Mouse (Mus musculus) bone marrow macrophage, adult 2 months (primary cell): Measurements from ENCODE around the gene Hck.

ENCODE experiments used
- CTCF ChIP-seq: IDR thresholded peaks from 2 replicates; pipeline ENCODE4 v1.5.1; 2012; ENCODE audit warnings: low read depth, mild to moderate bottlenecking, low read length, moderate library complexity
- POLR2A ChIP-seq: IDR thresholded peaks from 2 replicates; pipeline ENCODE4 v1.6.1; 2012; ENCODE audit warnings: mild to moderate bottlenecking, low read depth, low read length, borderline replicate concordance

DNA sequence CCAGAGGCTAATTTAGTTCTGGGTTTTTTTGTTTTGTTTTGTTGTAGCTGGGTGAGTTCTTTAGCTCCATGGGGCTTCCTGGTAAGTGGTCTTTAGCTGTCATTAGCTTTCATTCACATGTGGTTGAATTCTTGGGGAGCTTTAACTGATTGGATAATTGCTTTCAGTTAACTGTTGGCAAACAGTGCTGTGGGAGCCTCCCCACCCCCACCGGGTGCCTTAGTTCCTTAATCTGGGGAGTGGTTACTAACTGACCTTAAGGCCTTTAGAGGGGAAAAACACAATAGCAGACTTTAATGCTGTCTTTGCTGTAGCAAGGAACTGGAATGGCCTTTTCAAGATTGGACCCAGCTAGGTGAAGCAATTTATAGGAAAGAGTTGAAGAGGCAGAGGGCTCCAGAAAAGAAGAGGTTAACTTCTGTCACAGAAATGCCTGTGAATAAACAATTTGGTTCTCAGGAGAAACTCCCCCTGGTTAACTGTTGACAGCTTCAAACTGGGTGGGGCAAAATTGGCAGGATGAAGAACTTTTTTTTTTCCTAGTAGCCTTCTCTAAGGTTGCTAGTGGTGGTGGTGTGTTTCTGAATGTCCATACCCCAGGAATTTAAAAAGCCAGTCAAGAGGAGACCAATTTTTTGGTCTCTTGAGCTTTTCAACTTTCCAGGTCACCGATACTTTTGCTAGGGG lies 60.0 kb downstream of the Hck start:
- no peak for TF ChIP-seq CTCF
- TF ChIP-seq POLR2A = no peak
